Mouse (Mus musculus): ENCODE measurements around the gene Trp73. TPM values are rescaled to one million over a fixed set of nuclear protein-coding genes. Genes with fewer than 3 reads are reported as not detected.

The Trp73 gene
- 0.55 and 1.5 TPM in 2 replicates for polyA plus RNA-seq (2015; fragmentation: Nextera tagmentation; extraction: Ambion mirVana)

DNA sequence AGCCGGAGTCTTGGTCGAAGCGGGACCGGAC lies at the start of gene Trp73:
Gene Trp73, minus strand, starts transcription at position 27 of the 31 bp plus-strand sequence.
- peak within 1 kb of the TSS; percentile 50 for H3K4me3 ChIP-seq (replicated peaks)
- H3K9me3 ChIP-seq: no peaks in the 10 kb centered on the region
- peaks cover 69% of the 10 kb centered on the region for H3K27me3 ChIP-seq
- ATAC-seq: no peak
- peak within 1 kb of the TSS; percentile 80 for H3K4me2 ChIP-seq (replicated peaks)
- H3K4me1 ChIP-seq (replicated peaks): peaks cover 44% of the 10 kb centered on the region
- H3K36me3 ChIP-seq: no peaks in the 10 kb centered on the region
- no peak within 1 kb of the TSS for H3K27ac ChIP-seq
- peak within 1 kb of the TSS; percentile 64 for H3K9ac ChIP-seq (replicated peaks)
- WGBS: 0% methylated on average over 4 of the region's 4 CpGs

GRCm38 (mm10) chr4:154188948-154189347 lies 48.9 kb upstream of the Trp73 start:
- Histone ChIP-seq H3K36me3 (no peaks in the 10 kb centered on the region), H3K27me3 (no peaks in the 10 kb centered on the region), H3K9me3 (no peaks in the 10 kb centered on the region), H3K4me1 (replicated peaks) (no peaks in the 10 kb centered on the region), H3K4me3 (replicated peaks) (no peak overlapping the region), H3K27ac (no peak overlapping the region), H3K4me2 (replicated peaks) (no peak overlapping the region), H3K9ac (replicated peaks) (no peak overlapping the region)
- 84% methylated on average over 8 of the region's 8 CpGs for WGBS
- ATAC-seq: no peak

- WGBS: 88% methylated on average over 11 of the region's 11 CpGs
- no peaks in the 10 kb centered on the region for H3K4me1 ChIP-seq (replicated peaks)
- H3K4me2 ChIP-seq (replicated peaks): no peak overlapping the region
- no peaks in the 10 kb centered on the region for H3K27me3 ChIP-seq
- H3K9me3 ChIP-seq: no peaks in the 10 kb centered on the region
- no peak for ATAC-seq
- H3K27ac ChIP-seq: no peak overlapping the region
- no peaks in the 10 kb centered on the region for H3K36me3 ChIP-seq
- no peak overlapping the region for H3K9ac ChIP-seq (replicated peaks)
- no peak overlapping the region for H3K4me3 ChIP-seq (replicated peaks)
Observed at GRCm38 (mm10) chr4:154186002-154186537, 46.1 kb upstream of the Trp73 start.

- Histone ChIP-seq H3K27me3 (no peaks in the 10 kb centered on the region), H3K9ac (replicated peaks) (no peak overlapping the region), H3K36me3 (no peaks in the 10 kb centered on the region), H3K9me3 (no peaks in the 10 kb centered on the region), H3K4me1 (replicated peaks) (no peaks in the 10 kb centered on the region), H3K4me3 (replicated peaks) (no peak overlapping the region), H3K27ac (no peak overlapping the region), H3K4me2 (replicated peaks) (no peak overlapping the region)
- WGBS: 82% methylated on average over 5 of the region's 5 CpGs
- no peak for ATAC-seq
Observed at GRCm38 (mm10) chr4:154185001-154185400, 45.0 kb upstream of the Trp73 start.

- Histone ChIP-seq H3K36me3 (no peaks in the 10 kb centered on the region), H3K4me1 (replicated peaks) (no peaks in the 10 kb centered on the region), H3K9ac (replicated peaks) (no peak overlapping the region), H3K4me2 (replicated peaks) (no peak overlapping the region), H3K9me3 (no peaks in the 10 kb centered on the region), H3K27me3 (no peaks in the 10 kb centered on the region), H3K27ac (no peak overlapping the region), H3K4me3 (replicated peaks) (no peak overlapping the region)
- WGBS: 87% methylated on average over 5 of the region's 5 CpGs
- ATAC-seq: no peak
Observed at GRCm38 (mm10) chr4:154183566-154183965, 43.6 kb upstream of the Trp73 start.

DNA sequence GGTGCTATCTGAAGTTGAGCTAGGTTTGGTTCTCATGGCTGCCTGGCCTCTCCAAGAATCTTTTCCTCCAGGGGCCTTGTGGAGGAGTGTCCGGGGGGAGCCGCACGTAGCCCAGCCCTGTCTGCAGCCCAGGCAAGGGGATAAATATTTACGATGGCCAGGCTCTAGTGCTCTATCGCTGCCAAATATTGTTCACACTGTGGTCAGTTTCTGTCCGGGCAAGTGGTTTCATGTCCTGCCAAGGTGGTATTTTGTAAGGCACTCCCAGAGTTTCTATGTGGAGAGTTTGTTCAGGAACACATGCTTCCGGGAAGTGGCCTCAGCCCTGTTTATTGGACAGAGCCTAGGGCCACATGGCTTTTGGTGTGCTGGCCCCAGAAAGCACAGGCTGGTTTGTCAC lies 41.0 kb upstream of the Trp73 start:
- ATAC-seq: no peak
- WGBS: 93% methylated on average over 7 of the region's 7 CpGs
- H3K9ac ChIP-seq (replicated peaks): no peak overlapping the region
- H3K9me3 ChIP-seq: no peaks in the 10 kb centered on the region
- no peaks in the 10 kb centered on the region for H3K36me3 ChIP-seq
- no peak overlapping the region for H3K4me3 ChIP-seq (replicated peaks)
- H3K4me1 ChIP-seq (replicated peaks): no peaks in the 10 kb centered on the region
- H3K4me2 ChIP-seq (replicated peaks): no peak overlapping the region
- no peak overlapping the region for H3K27ac ChIP-seq
- no peaks in the 10 kb centered on the region for H3K27me3 ChIP-seq

DNA sequence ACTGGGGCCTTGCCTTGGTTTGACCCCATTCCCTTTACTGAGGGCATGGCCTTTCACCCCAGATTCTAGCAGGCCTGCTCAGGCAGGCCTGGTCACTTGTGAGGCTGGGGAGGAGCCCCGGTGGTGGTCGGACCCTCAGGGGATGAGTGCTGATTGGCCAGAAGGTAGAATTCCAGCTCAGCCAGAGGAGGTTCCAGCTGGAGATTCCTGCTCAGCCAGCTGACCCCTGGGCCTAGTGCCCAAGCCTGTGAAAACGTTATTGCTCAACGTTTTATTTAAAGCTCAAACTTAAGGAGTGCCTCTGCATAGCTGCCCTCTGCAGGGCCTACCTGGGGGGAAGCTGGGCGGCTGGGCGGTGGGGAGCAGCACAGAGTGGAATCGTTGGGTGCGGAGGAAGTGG lies 37.2 kb upstream of the Trp73 start:
- no peak for ATAC-seq
- no peak overlapping the region for H3K27ac ChIP-seq
- WGBS: 78% methylated on average over 8 of the region's 8 CpGs
- no peak overlapping the region for H3K4me2 ChIP-seq (replicated peaks)
- peaks cover 9% of the 10 kb centered on the region for H3K4me1 ChIP-seq (replicated peaks)
- peaks cover 12% of the 10 kb centered on the region for H3K27me3 ChIP-seq
- H3K4me3 ChIP-seq (replicated peaks): no peak overlapping the region
- H3K9ac ChIP-seq (replicated peaks): no peak overlapping the region
- H3K36me3 ChIP-seq: no peaks in the 10 kb centered on the region
- no peaks in the 10 kb centered on the region for H3K9me3 ChIP-seq

GRCm38 (mm10) chr4:154171931-154172604 lies 32.1 kb upstream of the Trp73 start:
- no peak overlapping the region for H3K27ac ChIP-seq
- H3K9me3 ChIP-seq: no peaks in the 10 kb centered on the region
- no peaks in the 10 kb centered on the region for H3K36me3 ChIP-seq
- H3K4me3 ChIP-seq (replicated peaks): peak overlapping the region; percentile 57
- H3K4me2 ChIP-seq (replicated peaks): peak overlapping the region; percentile 97
- H3K27me3 ChIP-seq: peaks cover 52% of the 10 kb centered on the region
- no peak for ATAC-seq
- 41% methylated on average over 13 of the region's 13 CpGs for WGBS
- H3K9ac ChIP-seq (replicated peaks): peak overlapping the region; percentile 59; the same call in 1 of the 2 replicates
- peaks cover 33% of the 10 kb centered on the region for H3K4me1 ChIP-seq (replicated peaks)

DNA sequence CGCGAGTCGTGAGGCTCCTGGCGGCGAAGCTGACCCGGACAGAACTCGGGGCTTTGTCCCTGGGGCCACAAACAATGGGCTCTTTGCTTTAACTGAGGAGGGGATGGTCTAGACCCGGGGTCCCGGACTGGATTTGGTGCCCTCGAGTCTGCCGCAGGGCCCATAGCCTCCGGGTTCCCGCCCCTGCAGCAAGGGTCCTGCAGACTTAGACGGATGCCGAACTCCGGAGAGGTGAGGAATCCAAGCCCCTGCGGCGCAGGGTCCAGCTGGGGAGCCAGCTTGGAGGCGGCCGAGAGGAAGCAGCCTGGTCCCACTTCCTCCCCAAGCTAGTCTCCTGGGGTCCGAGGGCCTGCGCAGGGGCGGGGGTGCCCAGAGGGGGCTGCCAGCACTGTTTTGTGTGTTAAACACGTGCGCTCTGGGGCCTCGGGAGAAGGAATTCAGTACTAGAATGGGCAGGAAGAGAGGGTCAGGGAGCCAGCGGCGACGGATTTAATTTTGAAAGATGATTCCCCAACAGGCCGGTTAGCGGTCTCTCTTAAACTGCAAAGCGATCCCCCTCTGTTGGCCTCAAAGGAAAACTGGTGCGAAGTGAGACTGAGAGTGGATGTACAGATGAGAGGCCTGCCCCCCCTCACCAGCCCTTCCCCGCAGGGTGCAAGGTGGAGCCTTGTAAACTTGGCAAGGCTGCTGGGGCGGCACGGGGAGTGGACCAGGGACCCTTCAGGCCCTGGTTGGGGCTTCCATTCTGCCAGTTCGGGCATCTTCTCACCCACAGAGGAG lies 31.3 kb upstream of the Trp73 start:
- no peak overlapping the region for H3K27ac ChIP-seq
- H3K27me3 ChIP-seq: peaks cover 52% of the 10 kb centered on the region
- peak overlapping the region; percentile 97 for H3K4me2 ChIP-seq (replicated peaks)
- H3K4me1 ChIP-seq (replicated peaks): peaks cover 33% of the 10 kb centered on the region
- no peaks in the 10 kb centered on the region for H3K36me3 ChIP-seq
- ATAC-seq: peak; percentile 40
- H3K4me3 ChIP-seq (replicated peaks): peak overlapping the region; percentile 57
- H3K9ac ChIP-seq (replicated peaks): peak overlapping the region; percentile 59
- H3K9me3 ChIP-seq: no peaks in the 10 kb centered on the region
- under 1% methylated on average over 37 of the region's 37 CpGs for whole genome bisulfite sequencing

DNA sequence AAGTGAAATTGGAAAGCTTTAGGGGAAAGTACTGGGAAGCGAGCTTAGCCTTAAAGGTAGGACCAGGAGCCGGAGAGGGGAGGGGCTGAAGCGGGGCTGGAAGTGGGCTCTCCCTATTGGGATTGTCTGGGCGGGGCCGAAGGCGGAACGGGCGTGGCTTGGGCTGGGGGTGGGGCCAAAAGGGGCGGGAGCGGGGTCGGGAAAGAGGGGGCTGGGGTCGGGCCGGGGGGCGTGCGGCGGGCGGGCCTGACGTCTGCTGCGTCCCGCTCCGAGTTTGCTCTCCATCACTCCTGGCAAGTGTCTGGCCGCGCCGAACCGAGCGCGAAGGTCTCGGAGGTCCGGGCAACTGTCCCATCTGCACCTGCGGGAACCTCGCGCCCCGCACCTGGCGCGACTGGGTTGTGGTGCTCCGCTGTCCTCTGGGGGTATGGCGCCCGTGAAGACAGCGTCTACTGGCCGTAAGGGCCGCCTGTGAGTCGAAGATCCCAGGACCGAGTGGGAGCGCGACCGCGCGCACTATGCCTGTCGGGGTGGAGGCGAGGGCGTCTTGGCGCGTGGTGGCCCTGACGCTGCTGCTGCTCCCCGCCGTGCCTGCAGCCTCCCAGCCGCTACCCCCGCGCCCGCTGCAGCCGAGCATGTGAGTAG lies 30.6 kb upstream of the Trp73 start, which contains the start of gene Megf6:
Gene Megf6, plus strand, starts transcription at position 225 of the 645 bp plus-strand sequence.
- WGBS: under 1% methylated on average over 56 of the region's 61 CpGs
- peak; percentile 66 for ATAC-seq
- Histone ChIP-seq H3K4me1 (replicated peaks) (peaks cover 33% of the 10 kb centered on the region), H3K4me3 (replicated peaks) (peak within 1 kb of the TSS; percentile 57), H3K9ac (replicated peaks) (peak within 1 kb of the TSS; percentile 59), H3K4me2 (replicated peaks) (peak within 1 kb of the TSS; percentile 97), H3K9me3 (no peaks in the 10 kb centered on the region), H3K27me3 (peaks cover 52% of the 10 kb centered on the region), H3K27ac (no peak within 1 kb of the TSS), H3K36me3 (no peaks in the 10 kb centered on the region)

- WGBS: 1% methylated on average over 15 of the region's 15 CpGs
- Histone ChIP-seq H3K4me3 (replicated peaks) (peak overlapping the region; percentile 57), H3K4me1 (replicated peaks) (peaks cover 33% of the 10 kb centered on the region), H3K36me3 (no peaks in the 10 kb centered on the region), H3K9ac (replicated peaks) (no peak overlapping the region), H3K9me3 (no peaks in the 10 kb centered on the region), H3K4me2 (replicated peaks) (peak overlapping the region; percentile 97), H3K27me3 (peaks cover 52% of the 10 kb centered on the region), H3K27ac (no peak overlapping the region)
- peak; percentile 47 for ATAC-seq
Observed at GRCm38 (mm10) chr4:154170021-154170420, 30.0 kb upstream of the Trp73 start.

DNA sequence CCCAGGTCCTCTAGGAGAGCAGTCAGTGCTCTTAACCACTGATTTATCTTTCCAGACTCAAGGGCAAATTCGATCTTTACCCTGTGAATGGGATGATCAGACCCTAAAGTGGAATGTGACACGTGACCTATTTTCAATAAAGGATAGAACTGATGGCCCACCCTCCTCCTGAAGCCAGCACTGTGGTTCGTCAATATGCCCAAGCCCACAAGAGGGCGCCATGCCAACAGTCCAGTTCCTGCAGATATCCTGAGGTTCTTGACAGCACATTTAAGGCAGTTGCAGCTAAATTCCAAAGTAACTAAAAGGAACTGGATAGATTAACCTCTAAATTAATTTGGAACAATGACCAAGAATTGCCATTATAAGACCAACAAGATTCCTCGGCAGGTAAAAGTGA lies 27.0 kb upstream of the Trp73 start:
- no peak overlapping the region for H3K27ac ChIP-seq

More for the DNA sequence above, 27.0 kb upstream of the Trp73 start:
- Histone ChIP-seq H3K4me1 (replicated peaks) (peaks cover 22% of the 10 kb centered on the region), H3K9ac (replicated peaks) (no peak overlapping the region), H3K27me3 (peaks cover 38% of the 10 kb centered on the region), H3K36me3 (no peaks in the 10 kb centered on the region), H3K4me2 (replicated peaks) (no peak overlapping the region), H3K9me3 (no peaks in the 10 kb centered on the region), H3K4me3 (replicated peaks) (no peak overlapping the region)
- ATAC-seq: no peak
- WGBS: 25% methylated on average over 5 of the region's 5 CpGs

Measured in midbrain, embryonic 13.5 days (tissue).